Mouse (Mus musculus): ENCODE data around the gene Gm4952.

GRCm38 (mm10) chr19:12634259-12634658 lies 34.5 kb downstream of the Gm4952 start:
- no peak for TF ChIP-seq ZNF384 (IDR thresholded peaks at IDR 0.05; ENCODE audit: low read depth, low read length)
- no peak for TF ChIP-seq MAFK (IDR thresholded peaks at IDR 0.05; ENCODE audit: insufficient read depth, low read depth, low read length)
